Mouse (Mus musculus) cerebellum, adult 9-11 months (tissue): ENCODE results near the gene Slc29a4.

Source experiments
- DNase-seq: peaks from one replicate; pipeline ENCODE4 v3.0.0; 2022

Slc29a4 gene

GRCm38 (mm10) chr5:142696865-142697264 lies 4.6 kb downstream of the Slc29a4 start:
- peak; percentile 53 for DNase-seq

DNA sequence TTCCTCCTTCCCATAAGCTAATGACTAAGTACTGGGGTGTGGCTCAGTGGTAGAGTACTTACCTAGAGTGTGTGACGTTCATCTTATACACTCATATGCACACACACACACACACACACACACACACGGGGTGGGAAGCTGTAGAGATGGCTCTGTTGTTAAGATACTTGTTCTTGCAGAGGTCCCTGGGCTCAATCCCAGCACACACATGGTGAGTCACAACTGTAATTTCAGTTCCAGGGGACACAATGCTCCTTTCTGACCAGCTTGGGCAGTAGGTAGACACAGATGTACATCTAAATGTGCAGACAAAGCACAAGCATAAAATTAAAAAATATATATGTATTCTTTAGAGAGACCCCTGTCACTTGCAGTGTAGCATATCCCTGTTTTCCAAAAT lies 5.4 kb downstream of the Slc29a4 start:
- DNase-seq: no peak

- DNase-seq: peak; percentile 85
These were observed 8.7 kb downstream of the Slc29a4 start for GRCm38 (mm10) chr5:142700842-142701589.

GRCm38 (mm10) chr5:142701651-142702510 lies 9.6 kb downstream of the Slc29a4 start:
- peak; percentile 83 for DNase-seq

DNA sequence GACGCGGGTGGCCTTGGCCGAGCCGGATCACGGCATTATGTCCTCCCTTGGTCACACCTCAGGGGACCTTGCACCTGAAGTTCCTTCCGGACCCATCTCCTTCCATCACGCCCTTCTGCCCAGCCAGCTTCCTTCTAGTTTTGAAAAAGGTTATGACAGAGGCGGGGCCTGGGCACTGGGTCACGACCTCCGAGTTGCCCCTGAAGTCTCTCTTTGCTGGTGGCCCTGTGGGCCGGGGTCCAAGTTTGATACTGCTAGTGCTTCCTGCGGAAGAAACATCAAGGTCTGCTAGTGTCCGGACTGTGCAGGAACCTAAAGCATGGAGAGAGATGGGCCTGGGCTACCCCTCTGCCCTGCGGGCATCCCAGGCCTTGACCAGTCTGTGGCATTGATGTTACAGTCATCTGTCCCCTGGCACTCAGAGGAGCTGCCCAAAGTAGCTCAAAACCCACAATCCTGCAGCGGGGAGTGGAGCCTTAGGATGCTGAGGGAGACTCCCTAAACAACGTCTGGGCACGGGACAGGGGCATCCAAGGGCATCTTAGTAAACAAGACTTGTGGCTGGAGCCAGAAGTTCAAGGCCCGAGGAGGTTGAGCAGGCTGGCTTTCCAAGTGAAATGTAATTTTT lies 10.3 kb downstream of the Slc29a4 start:
- no peak for DNase-seq

DNA sequence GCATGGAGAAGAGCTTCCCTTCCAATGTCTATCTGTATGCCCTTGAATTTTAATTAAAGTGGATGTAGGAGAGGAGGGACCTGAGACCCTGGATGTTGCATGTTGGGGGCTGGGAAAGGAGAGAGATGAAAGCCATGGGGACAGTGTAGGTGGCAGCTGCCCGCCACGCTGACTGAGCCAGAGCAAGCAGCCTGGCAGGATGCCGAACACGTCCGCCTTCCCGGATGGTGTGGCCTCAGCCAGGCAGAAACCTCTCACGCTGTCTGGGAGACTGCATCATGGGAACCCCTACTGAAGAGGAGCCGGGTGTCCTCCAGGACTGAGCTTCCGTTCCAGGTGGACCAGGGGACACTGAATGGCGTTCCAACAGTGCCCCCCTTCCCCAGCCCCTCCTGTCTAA lies 11.3 kb downstream of the Slc29a4 start:
- DNase-seq: peak; percentile 87

- DNase-seq: no peak
These were observed 15.4 kb downstream of the Slc29a4 start for GRCm38 (mm10) chr5:142707709-142708108.

- DNase-seq: no peak
These were observed 17.1 kb downstream of the Slc29a4 start for GRCm38 (mm10) chr5:142709436-142709835.

DNA sequence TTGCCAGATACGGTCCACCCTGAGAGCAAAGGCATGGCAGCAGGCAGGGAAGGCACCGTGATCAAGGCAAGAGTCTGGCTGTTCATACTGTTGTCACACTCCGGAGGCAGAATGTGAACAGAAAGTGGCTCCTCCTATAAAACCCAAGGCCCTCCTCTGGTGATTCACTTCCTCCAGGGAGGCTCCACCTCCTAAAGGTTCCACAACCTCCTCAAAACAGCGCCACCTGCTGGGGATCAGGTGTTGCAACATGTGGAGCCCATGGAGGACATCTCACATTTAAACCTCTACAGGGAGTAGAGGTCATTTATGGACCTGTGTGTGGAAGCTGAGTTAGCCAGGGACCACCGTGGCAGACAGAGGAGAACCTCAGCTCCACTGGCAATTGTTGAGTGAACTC lies 20.1 kb downstream of the Slc29a4 start:
- no peak for DNase-seq

DNA sequence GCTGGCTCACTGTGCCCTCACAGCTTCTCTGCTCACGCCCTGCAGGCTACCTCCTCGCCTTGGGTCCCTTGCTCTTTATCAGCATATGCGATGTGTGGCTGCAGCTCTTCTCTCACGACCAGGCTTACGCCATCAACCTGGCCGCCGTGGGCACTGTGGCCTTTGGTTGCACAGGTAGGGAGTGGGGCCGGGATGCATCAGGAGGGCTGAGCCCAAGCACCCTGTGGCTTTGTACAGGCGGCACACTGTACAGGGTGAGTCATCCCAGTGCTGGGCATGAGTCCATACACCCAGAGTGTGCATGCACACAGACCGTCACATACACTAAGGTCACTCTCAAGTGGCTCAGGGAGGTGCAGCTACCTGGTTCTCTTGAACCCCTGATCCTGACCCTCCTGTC lies 21.7 kb downstream of the Slc29a4 start:
- peak; percentile 77 for DNase-seq

DNA sequence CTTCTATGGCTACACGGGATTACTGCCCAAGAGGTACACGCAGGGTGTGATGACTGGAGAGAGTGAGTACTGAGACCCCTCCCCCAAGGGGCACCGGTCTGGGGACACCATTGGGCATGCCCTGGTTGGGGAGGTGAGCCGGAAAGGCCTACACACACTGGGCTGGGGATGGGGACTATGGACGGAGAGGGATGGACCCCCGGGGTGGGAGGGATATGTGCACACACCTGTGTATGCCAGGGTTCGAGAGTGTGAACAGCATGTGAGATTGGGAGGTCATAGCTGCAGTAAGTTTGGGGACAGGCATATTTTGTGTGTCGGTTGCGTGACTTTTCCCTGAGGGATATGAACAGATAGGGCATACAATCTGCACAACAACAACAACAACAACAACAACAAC lies 22.7 kb downstream of the Slc29a4 start:
- peak; percentile 40 for DNase-seq

DNA sequence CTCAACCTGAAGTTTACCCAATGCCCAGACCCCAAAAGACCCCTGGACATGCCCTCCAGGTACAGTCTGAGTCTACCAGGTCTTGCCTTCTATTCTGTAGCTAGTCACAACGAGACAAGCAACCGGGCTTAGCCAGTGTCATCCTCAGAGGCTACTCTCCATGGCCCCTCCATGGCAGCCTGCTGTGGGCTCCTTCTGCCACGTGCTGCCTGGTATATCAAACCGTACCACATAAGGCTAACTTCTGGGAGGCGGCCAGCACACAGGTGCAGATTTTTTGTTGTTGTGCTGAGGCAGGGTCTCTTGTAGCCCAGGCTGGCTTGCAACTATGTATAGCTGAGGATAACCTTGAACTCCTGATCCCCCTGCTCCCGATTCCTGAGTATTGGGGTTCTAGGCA lies 23.7 kb downstream of the Slc29a4 start:
- DNase-seq: peak; percentile 79

DNA sequence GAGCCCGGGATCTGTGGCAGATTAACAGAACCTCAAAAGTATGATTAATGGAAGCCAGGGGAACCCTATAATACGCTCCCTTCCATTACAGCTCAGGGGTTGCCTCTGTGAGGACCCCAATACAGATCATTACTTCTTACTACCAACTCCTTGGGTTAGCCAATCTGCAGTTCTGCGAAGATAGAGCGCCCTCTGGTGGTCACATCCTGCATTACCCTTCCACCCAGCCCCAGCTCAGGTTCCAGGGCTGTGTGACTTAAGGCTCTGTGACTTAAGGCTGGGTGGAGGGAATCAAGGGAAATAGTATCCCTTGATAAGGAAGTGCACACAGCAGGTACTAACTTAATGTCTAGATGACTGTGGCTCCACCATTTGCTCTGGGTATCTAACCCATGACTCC lies 25.7 kb downstream of the Slc29a4 start:
- peak; percentile 74 for DNase-seq

- DNase-seq: peak; percentile 53
These were observed 26.2 kb downstream of the Slc29a4 start for GRCm38 (mm10) chr5:142718486-142718885.

DNA sequence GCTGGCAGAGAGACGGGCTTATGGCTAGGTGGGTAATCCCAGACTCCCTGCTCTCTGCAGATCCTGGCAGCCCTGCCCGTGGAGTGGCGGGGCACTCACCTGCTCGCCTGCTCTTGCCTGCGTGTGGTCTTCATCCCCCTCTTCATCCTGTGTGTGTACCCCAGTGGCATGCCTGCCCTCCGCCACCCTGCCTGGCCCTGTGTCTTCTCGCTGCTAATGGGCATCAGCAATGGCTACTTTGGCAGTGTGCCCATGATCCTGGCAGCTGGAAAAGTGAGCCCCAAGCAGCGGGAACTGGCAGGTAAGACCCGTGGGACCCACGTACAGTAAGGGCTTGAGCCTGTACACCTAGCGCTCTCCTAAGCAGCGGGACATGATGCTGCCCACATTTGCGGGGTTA lies 27.6 kb downstream of the Slc29a4 start:
- DNase-seq: peak; percentile 52

GRCm38 (mm10) chr5:142723520-142724133 lies 31.3 kb downstream of the Slc29a4 start:
- peak; percentile 68 for DNase-seq

DNA sequence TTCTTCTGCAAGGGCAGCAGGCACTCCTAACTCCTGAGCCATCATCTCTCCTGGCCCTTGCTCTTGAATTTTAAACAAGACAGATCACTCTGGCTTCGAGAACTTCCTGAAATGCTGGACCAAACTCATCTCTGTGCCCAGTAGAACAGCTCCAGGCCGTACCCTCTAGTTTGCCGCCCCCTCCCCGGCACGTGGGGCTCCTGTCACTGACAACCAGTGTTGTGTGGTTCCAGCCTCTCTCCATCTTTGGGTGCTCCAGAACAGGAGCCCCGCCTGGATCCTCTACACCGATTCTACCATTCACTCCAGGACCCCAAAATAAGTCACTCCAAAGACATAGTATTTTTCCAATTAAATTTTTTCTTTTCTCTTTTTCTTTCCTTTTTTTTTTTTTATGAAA lies 32.0 kb downstream of the Slc29a4 start:
- DNase-seq: no peak

DNA sequence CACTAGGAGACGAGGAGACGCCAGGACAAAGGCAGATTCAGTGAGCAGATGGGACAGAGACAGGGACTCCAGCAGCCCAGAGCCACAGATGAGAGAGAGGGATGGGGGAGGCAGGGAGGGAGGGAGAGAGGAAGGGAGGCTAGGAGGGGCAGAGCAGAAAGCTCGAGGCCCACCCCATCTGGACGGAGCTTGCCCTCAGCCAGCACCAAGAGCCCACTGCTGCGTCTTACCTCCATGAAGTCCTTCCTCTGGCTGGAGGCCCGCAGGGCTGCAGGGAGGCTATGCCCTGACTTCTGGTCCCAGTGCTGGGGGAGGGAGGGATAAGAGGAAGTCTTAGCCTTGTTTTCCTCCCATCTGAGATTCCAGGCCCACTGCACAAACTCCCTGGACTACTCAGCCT lies 34.4 kb downstream of the Slc29a4 start:
- DNase-seq: no peak

DNA sequence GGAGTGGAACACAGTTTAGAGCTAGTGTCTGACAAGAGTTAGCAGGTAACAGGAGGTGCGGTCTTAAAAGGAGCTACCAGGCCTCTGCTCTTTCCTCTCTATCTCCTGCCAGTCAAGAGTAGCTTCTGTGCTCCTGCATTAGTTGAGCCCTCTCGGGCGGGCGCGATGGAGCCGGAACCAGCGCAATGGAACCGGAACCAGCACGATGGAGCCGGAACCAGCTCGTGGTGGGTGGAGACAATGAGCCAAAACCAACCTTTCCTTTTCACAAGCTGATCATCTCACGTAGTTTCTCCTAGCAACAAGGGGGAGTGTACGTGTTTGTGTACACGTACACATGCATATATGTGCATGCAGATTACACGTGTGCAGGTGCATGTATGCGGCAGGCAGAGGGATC lies 36.0 kb downstream of the Slc29a4 start:
- no peak for DNase-seq

GRCm38 (mm10) chr5:142730295-142730694 lies 38.0 kb downstream of the Slc29a4 start:
- no peak for DNase-seq

- no peak for DNase-seq
These were observed 39.6 kb downstream of the Slc29a4 start for GRCm38 (mm10) chr5:142731916-142732315.

GRCm38 (mm10) chr5:142739941-142740340 lies 47.6 kb downstream of the Slc29a4 start:
- DNase-seq: no peak

- no peak for DNase-seq
These were observed 54.8 kb downstream of the Slc29a4 start for GRCm38 (mm10) chr5:142747026-142747629.
